Mouse (Mus musculus): Measurements from ENCODE around the gene Gsx1. TPM values are rescaled to one million over a fixed set of nuclear protein-coding genes. Genes with fewer than 3 reads are reported as not detected.

The Gsx1 gene
- not detected in 2 replicates for polyA plus RNA-seq (2015; fragmentation: Nextera tagmentation; extraction: Ambion mirVana)

DNA sequence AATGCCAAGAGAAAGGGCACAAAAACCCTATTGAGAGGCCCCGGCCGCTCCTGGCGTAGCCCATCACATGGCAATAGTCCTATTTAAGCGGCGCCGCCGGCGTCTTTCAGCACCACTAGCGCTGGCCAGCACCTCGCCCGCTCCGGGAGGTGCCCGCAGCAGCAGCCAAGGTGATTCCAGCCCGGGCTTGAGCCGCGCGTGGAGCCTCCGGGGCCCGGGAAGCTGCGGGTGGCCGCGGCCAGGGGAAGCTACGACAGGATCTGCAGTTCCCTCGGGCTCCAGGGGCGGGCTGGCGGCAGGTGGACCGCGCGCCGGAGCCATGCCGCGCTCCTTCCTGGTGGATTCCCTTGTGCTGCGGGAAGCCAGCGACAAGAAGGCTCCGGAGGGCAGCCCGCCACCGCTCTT lies at the start of gene Gsx1:
Gene Gsx1 (plus strand): TSS at position 126 of the 405 bp plus-strand sequence.
- under 1% methylated on average over 36 of the region's 37 CpGs for WGBS
- peak within 1 kb of the TSS; percentile 48 for H3K4me3 ChIP-seq (ENCODE audit: low read length)
- no peaks in the 10 kb centered on the region for H3K36me3 ChIP-seq (ENCODE audit: control insufficient read depth, insufficient read depth)
- H3K27me3 ChIP-seq (ENCODE audit: control insufficient read depth, insufficient read depth, low read length) = peaks cover 87% of the 10 kb centered on the region
- peak within 1 kb of the TSS; percentile 57 for H3K4me2 ChIP-seq (ENCODE audit: low read depth, low read length)
- peak; percentile 63; the same call in 1 of the 2 replicates for ATAC-seq (replicated peaks; ENCODE audit: extremely low read depth, insufficient read depth, low FRiP score)
- no peaks in the 10 kb centered on the region for H3K9me3 ChIP-seq (replicated peaks; ENCODE audit: control insufficient read depth, low read length)
- H3K27ac ChIP-seq (ENCODE audit: low read length) = no peak within 1 kb of the TSS
- H3K9ac ChIP-seq (ENCODE audit: low read length) = no peak within 1 kb of the TSS
- peaks cover 14% of the 10 kb centered on the region for H3K4me1 ChIP-seq (ENCODE audit: control insufficient read depth, insufficient read depth, low read length)

DNA sequence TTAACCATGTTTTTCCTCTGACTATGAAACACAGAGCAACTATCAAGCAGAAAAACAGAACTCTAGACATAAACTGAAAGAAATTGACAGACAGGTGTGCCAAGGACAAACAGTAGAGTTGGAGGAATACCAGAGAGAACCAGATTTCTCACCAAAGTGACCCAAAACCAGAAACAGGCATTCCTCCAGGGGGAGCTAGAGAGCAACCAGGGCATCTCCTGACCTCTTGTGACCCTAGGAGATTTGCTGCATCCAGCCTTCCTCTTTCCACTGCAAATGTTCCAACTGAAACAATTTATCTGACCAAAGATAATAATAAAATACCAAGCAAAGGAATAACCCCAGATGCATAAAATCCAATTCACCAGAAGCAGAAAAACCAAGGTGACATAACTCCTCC lies 41.2 kb upstream of the Gsx1 start:
- no peak for ATAC-seq (replicated peaks; ENCODE audit: extremely low read depth, insufficient read depth, low FRiP score)
- H3K4me2 ChIP-seq (ENCODE audit: low read depth, low read length) = no peak overlapping the region
- no peak overlapping the region for H3K9ac ChIP-seq (ENCODE audit: low read length)
- H3K27me3 ChIP-seq (ENCODE audit: control insufficient read depth, insufficient read depth, low read length) = no peaks in the 10 kb centered on the region
- H3K27ac ChIP-seq (ENCODE audit: low read length) = no peak overlapping the region
- H3K9me3 ChIP-seq (replicated peaks; ENCODE audit: control insufficient read depth, low read length) = peaks cover 2% of the 10 kb centered on the region; the same call in 1 of the 2 replicates
- H3K4me3 ChIP-seq (ENCODE audit: low read length) = no peak overlapping the region
- H3K36me3 ChIP-seq (ENCODE audit: control insufficient read depth, insufficient read depth) = no peaks in the 10 kb centered on the region
- no peaks in the 10 kb centered on the region for H3K4me1 ChIP-seq (ENCODE audit: control insufficient read depth, insufficient read depth, low read length)

DNA sequence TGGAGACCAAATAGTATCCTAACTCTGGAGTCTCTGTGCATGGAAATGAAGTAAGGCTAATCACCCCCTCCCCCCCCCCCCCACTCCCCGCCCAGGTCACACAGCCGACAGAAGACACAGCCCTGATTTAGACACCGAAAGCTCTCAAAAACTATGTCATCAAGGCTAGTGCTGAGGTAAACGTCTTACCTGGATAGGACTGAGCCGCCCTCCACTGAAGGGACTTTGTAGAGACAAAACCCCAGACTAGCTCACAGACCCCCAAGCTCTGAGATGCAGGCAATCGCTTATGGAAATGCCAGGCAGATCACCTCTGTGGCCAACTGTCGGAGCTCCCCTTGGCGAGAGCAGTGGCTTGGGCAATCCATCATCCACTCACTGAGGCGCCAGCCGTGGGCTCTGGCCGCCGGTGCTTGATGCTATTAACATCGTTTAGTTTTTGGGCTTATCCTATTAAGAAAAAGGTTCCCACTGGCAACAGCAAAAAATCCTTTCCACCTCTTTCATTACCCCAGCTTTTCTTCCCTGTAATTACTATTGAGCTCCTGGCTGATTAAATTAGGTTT lies 33.6 kb upstream of the Gsx1 start:
- Histone ChIP-seq H3K4me3 (ENCODE audit: low read length) (no peak overlapping the region), H3K4me2 (ENCODE audit: low read depth, low read length) (no peak overlapping the region), H3K4me1 (ENCODE audit: control insufficient read depth, insufficient read depth, low read length) (no peaks in the 10 kb centered on the region), H3K36me3 (ENCODE audit: control insufficient read depth, insufficient read depth) (no peaks in the 10 kb centered on the region), H3K9ac (ENCODE audit: low read length) (no peak overlapping the region), H3K9me3 (replicated peaks; ENCODE audit: control insufficient read depth, low read length) (no peaks in the 10 kb centered on the region), H3K27ac (ENCODE audit: low read length) (no peak overlapping the region), H3K27me3 (ENCODE audit: control insufficient read depth, insufficient read depth, low read length) (peaks cover 15% of the 10 kb centered on the region)
- ATAC-seq (replicated peaks; ENCODE audit: extremely low read depth, insufficient read depth, low FRiP score) = no peak
- WGBS = 16% methylated on average over 13 of the region's 13 CpGs

DNA sequence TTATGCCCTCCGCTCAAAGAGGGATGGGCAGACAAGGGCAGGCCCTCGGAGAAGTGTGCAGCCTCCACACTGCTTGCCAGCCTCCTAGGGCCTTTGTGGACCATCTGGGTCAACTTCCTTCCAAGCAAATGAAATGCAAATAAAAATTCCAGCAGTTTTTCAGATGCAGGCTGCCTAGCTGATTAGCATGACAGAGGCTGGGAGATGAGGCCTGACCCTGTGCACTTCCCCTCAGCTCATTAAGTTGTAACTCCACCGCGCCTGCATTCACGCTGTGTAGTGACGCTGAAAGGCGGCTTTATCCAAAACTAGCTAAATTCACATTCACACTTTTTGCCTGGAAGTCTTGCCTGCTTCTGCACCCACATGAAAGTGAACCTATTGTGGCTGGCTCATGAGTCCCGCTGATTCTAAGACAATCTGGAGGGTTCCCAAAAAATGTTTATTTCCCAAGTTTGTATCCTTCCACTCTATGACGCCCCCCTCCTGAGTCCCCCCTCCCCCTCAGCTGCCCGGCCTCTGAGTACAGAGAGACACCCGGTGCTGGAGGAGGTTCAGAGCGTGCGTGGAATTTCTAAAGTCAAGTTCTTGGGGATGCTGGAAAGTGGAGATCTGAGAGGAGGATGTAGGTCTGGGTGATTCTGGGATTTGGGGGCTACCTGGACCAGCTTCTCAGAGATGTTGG lies 32.9 kb upstream of the Gsx1 start:
- H3K4me1 ChIP-seq (ENCODE audit: control insufficient read depth, insufficient read depth, low read length) = no peaks in the 10 kb centered on the region
- H3K9me3 ChIP-seq (replicated peaks; ENCODE audit: control insufficient read depth, low read length) = no peaks in the 10 kb centered on the region
- 16% methylated on average over 13 of the region's 13 CpGs for WGBS
- no peak for ATAC-seq (replicated peaks; ENCODE audit: extremely low read depth, insufficient read depth, low FRiP score)
- H3K27ac ChIP-seq (ENCODE audit: low read length) = no peak overlapping the region
- H3K9ac ChIP-seq (ENCODE audit: low read length) = no peak overlapping the region
- no peak overlapping the region for H3K4me2 ChIP-seq (ENCODE audit: low read depth, low read length)
- H3K36me3 ChIP-seq (ENCODE audit: control insufficient read depth, insufficient read depth) = no peaks in the 10 kb centered on the region
- peaks cover 15% of the 10 kb centered on the region for H3K27me3 ChIP-seq (ENCODE audit: control insufficient read depth, insufficient read depth, low read length)
- H3K4me3 ChIP-seq (ENCODE audit: low read length) = no peak overlapping the region

DNA sequence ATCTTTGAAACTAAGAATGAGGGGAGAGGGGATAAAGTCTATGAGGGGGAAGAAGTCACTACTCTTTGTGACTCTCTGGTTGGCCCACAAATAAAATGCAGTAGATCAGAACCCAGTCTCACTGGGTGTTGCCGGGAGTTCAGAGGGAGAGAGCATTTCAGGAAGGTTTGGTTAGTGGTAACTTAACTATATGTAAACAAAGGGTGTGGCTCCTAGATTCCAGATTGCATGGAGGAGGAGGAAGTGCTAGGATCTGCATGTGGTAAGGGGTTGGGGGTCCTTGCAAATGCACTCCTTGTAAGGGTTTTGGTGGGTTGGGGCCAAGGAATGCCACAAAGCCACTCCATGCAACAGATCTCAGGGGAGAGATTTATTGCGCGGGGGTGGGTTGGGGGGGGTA lies 32.1 kb upstream of the Gsx1 start:
- H3K9me3 ChIP-seq (replicated peaks; ENCODE audit: control insufficient read depth, low read length) = no peaks in the 10 kb centered on the region
- peaks cover 15% of the 10 kb centered on the region for H3K27me3 ChIP-seq (ENCODE audit: control insufficient read depth, insufficient read depth, low read length)
- no peak overlapping the region for H3K4me3 ChIP-seq (ENCODE audit: low read length)
- no peak overlapping the region for H3K9ac ChIP-seq (ENCODE audit: low read length)
- H3K36me3 ChIP-seq (ENCODE audit: control insufficient read depth, insufficient read depth) = no peaks in the 10 kb centered on the region
- no peak overlapping the region for H3K4me2 ChIP-seq (ENCODE audit: low read depth, low read length)
- no peak overlapping the region for H3K27ac ChIP-seq (ENCODE audit: low read length)
- WGBS = 29% methylated on average over 3 of the region's 3 CpGs
- H3K4me1 ChIP-seq (ENCODE audit: control insufficient read depth, insufficient read depth, low read length) = no peaks in the 10 kb centered on the region
- no peak for ATAC-seq (replicated peaks; ENCODE audit: extremely low read depth, insufficient read depth, low FRiP score)

DNA sequence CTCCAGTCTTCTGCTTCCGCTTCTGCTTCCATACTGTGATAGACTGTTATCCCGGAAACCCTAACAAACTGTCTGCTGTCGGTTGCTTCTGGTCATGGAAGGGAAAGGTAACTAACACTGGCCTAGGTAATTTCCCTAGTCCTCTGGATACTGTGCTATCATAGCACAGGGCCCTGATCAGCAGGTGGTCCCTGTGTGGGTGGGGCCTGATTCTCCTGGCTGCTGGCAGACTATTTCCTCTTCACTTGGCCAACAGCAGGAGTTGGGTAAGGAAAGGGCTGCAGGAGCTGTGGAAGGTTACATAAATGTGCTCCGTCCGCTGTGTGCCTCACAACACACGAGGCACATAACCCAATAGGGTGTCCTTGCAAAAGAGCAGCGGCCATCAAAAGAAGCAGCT lies 31.1 kb upstream of the Gsx1 start:
- no peaks in the 10 kb centered on the region for H3K4me1 ChIP-seq (ENCODE audit: control insufficient read depth, insufficient read depth, low read length)
- H3K36me3 ChIP-seq (ENCODE audit: control insufficient read depth, insufficient read depth) = no peaks in the 10 kb centered on the region
- no peak overlapping the region for H3K27ac ChIP-seq (ENCODE audit: low read length)
- ATAC-seq (replicated peaks; ENCODE audit: extremely low read depth, insufficient read depth, low FRiP score) = no peak
- H3K27me3 ChIP-seq (ENCODE audit: control insufficient read depth, insufficient read depth, low read length) = peaks cover 15% of the 10 kb centered on the region
- H3K4me3 ChIP-seq (ENCODE audit: low read length) = no peak overlapping the region
- no peak overlapping the region for H3K9ac ChIP-seq (ENCODE audit: low read length)
- no peak overlapping the region for H3K4me2 ChIP-seq (ENCODE audit: low read depth, low read length)
- no peaks in the 10 kb centered on the region for H3K9me3 ChIP-seq (replicated peaks; ENCODE audit: control insufficient read depth, low read length)
- 66% methylated on average over 7 of the region's 7 CpGs for WGBS

DNA sequence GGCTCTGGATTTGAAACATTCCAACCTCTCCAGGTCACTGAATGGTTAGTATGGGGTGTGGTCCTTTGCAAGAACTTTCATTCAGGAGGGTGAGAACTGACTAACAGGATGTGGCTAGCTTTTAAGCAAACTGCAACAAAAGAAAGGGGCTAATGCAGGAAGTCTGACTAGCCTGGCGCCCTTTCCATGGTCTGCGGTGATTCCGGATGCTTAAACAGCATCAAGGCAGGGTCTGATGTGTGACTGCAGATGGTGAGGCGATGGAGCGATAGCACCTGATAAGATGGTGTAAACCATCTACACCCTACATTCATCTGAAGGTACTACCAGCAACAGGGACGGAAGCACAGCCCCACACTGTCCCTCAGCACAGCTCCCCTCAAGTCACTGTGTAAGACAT lies 29.2 kb upstream of the Gsx1 start:
- peaks cover 12% of the 10 kb centered on the region for H3K27me3 ChIP-seq (ENCODE audit: control insufficient read depth, insufficient read depth, low read length)
- H3K4me2 ChIP-seq (ENCODE audit: low read depth, low read length) = no peak overlapping the region
- no peaks in the 10 kb centered on the region for H3K36me3 ChIP-seq (ENCODE audit: control insufficient read depth, insufficient read depth)
- no peaks in the 10 kb centered on the region for H3K4me1 ChIP-seq (ENCODE audit: control insufficient read depth, insufficient read depth, low read length)
- H3K9ac ChIP-seq (ENCODE audit: low read length) = no peak overlapping the region
- no peak for ATAC-seq (replicated peaks; ENCODE audit: extremely low read depth, insufficient read depth, low FRiP score)
- no peaks in the 10 kb centered on the region for H3K9me3 ChIP-seq (replicated peaks; ENCODE audit: control insufficient read depth, low read length)
- no peak overlapping the region for H3K4me3 ChIP-seq (ENCODE audit: low read length)
- no peak overlapping the region for H3K27ac ChIP-seq (ENCODE audit: low read length)
- WGBS = 58% methylated on average over 6 of the region's 6 CpGs

DNA sequence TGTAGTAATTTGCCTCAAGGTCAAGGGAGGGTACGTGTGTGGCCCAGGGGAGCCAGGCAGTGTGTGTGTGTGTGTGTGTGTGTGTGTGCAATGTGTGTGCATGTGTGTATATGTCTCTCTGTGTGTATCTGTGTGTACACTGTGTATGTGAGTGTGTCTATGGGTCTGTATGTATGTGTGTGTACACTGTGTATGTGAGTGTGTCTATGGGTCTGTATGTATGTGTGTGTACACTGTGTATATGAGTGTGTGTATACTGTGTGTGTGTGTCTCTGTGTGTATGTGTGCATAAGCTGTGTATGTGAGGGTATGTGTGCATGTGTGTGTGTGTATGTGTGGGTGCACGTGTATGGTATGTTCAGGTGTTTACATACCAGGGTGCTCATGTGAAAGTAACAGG lies 28.7 kb upstream of the Gsx1 start:
- H3K9ac ChIP-seq (ENCODE audit: low read length) = no peak overlapping the region
- WGBS = 74% methylated on average over 2 of the region's 2 CpGs
- peaks cover 10% of the 10 kb centered on the region for H3K27me3 ChIP-seq (ENCODE audit: control insufficient read depth, insufficient read depth, low read length)
- no peak overlapping the region for H3K27ac ChIP-seq (ENCODE audit: low read length)
- H3K4me3 ChIP-seq (ENCODE audit: low read length) = no peak overlapping the region
- no peaks in the 10 kb centered on the region for H3K9me3 ChIP-seq (replicated peaks; ENCODE audit: control insufficient read depth, low read length)
- no peak overlapping the region for H3K4me2 ChIP-seq (ENCODE audit: low read depth, low read length)
- no peaks in the 10 kb centered on the region for H3K4me1 ChIP-seq (ENCODE audit: control insufficient read depth, insufficient read depth, low read length)
- H3K36me3 ChIP-seq (ENCODE audit: control insufficient read depth, insufficient read depth) = no peaks in the 10 kb centered on the region
- no peak for ATAC-seq (replicated peaks; ENCODE audit: extremely low read depth, insufficient read depth, low FRiP score)

DNA sequence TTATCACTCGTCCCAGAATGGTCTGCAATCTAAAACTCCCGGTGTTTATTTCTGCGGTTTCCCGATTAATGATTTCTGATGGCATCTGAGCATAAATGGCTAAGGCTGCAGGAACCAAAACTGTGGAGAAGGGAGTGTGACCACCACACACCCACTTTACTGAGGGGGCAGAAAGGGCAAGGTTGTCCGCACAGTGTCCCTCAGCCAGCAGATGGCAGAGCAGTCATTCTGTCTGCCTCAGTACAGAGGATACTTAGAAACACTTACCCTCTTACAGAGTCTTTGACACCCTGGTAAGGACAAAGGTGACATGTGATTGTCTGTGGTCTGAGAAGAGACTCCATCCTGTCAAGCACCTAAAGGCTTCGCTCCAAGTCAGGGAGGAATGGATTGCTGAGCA lies 23.4 kb upstream of the Gsx1 start:
- Histone ChIP-seq H3K36me3 (ENCODE audit: control insufficient read depth, insufficient read depth) (no peaks in the 10 kb centered on the region), H3K27ac (ENCODE audit: low read length) (no peak overlapping the region), H3K9me3 (replicated peaks; ENCODE audit: control insufficient read depth, low read length) (no peaks in the 10 kb centered on the region), H3K4me1 (ENCODE audit: control insufficient read depth, insufficient read depth, low read length) (no peaks in the 10 kb centered on the region), H3K9ac (ENCODE audit: low read length) (no peak overlapping the region), H3K27me3 (ENCODE audit: control insufficient read depth, insufficient read depth, low read length) (no peaks in the 10 kb centered on the region), H3K4me2 (ENCODE audit: low read depth, low read length) (no peak overlapping the region), H3K4me3 (ENCODE audit: low read length) (no peak overlapping the region)
- WGBS = 76% methylated on average over 6 of the region's 6 CpGs
- no peak for ATAC-seq (replicated peaks; ENCODE audit: extremely low read depth, insufficient read depth, low FRiP score)

Data from heart, embryonic 16.5 days (tissue).